Mouse (Mus musculus) frontal cortex, postnatal 36 days (tissue): ENCODE data around the gene Clcn1.
A peak's percentile ranks its signal among the peaks of the same experiment; 100 is the strongest.

Experiments used
- DNase-seq, 2 experiments: peaks; one replicate each; pipeline ENCODE4 v3.0.0; 2022; ENCODE audit warnings: low spot score in 2 of 2

Clcn1 gene

DNA sequence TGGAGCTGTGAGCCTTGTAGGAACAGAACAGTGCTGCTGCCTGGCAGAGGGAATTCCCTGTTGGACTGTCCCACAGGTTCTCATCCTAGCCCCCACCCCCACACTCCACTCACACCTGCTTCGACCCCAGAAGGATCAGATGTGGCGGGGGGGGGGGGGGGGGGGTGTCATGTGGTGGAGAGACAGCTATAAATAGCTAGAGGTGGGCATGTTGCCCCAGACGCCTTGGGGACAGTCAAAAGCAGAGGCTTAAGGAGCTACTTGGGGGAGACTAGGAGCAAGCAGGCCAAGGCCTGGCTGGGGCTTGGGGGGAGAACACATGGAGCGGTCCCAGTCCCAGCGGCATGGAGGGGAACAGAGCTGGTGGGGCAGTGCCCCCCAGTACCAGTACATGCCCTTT is at the start of gene Clcn1:
Clcn1 (plus strand) TSS at position 238 of the 400 bp plus-strand sequence.
- no peak for DNase-seq

- DNase-seq, result peak; percentile 36 to 69
Measured at GRCm38 (mm10) chr6:42237276-42237805, 49.1 kb upstream of the Clcn1 start.

- no peak for DNase-seq
Measured at GRCm38 (mm10) chr6:42241311-42242045, 45.0 kb upstream of the Clcn1 start.

DNA sequence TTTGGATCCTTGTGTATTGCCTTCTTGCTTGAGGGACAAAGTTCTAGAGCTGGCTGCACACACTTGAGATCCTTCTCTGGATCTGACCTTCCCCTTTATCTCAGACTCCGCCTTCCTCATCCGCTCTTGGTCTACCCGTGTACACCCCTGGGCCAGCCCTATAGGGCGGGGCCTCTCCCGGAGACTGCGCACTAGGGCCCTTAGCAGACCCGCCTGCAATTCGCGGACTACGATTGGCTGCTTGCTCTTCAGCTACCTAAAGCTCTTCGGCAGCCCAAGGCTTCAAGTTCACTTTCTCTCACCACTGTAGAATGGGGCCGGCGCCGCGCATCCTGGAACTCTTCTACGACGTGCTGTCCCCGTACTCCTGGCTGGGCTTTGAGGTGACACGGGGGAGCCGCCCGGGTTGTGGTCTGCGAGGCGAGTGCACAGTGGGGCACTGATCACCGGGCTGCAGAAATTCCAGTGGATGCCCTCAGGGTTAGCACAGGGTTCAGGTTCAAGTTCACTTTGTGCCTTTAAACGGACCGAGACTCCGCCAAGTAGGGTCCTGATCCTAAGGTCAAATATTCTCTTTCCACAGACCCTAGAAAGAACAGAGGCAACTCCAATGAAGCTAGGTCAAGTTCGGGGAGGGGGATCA is 40.7 kb upstream of the Clcn1 start, which contains the start of gene Gstk1:
Gstk1 (plus strand) TSS at position 225 of the 643 bp plus-strand sequence.
- DNase-seq, result peak; percentile 47 to 65

DNA sequence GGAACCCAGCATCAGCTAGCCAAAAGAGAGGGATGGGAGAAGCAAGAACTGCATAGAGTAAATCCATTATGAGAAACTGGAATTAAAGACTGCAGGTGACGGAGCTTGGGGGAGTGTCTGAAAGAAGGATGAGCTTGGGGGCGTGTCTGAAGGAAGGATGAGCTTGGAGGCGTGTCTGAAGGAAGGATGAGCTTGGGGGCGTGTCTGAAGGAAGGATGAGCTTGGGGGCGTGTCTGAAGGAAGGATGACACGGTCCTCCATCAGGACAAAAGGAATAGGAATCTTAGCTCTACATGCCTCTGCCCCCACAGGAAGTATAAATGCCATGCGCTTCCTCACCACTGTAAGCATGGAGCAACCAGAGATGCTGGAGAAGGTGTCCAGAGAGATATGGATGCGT is 39.3 kb upstream of the Clcn1 start:
- DNase-seq, result no peak

- DNase-seq, result no peak
Measured at GRCm38 (mm10) chr6:42247981-42248380, 38.5 kb upstream of the Clcn1 start.

- no peak for DNase-seq
Measured at GRCm38 (mm10) chr6:42251791-42252190, 34.7 kb upstream of the Clcn1 start.

GRCm38 (mm10) chr6:42253103-42253502 is 33.4 kb upstream of the Clcn1 start:
- no peak for DNase-seq

DNA sequence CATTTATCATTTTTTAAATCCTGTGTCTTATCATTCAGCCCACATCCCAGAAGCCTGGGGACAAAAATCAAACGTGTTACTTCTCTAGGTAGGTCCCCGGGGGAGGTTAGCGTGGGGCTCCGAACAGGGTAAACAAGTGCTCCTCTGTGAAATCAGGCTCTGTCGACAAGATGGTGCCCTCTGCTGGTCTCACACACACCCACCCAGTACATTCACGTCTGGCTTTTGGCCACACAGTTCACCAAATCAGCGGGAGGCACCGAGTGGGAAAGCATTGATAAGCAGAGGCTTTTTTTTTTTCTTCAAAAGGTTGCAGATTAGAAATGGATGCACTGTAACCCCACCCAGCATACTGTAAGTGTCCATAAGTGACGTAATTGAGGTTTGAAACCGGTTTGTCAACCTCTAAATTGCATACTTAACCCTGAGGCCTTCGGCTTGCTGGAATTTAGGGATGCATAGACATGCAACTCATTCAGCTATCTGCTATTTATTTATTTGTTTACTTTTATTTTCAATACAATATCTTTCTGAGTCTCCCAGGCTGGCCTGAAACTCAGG is 29.1 kb upstream of the Clcn1 start:
- peak; percentile 44 to 51 for DNase-seq

- DNase-seq, result no peak
Measured at GRCm38 (mm10) chr6:42260430-42260829, 26.1 kb upstream of the Clcn1 start.

- DNase-seq, result no peak
Measured at GRCm38 (mm10) chr6:42261524-42262170, 24.8 kb upstream of the Clcn1 start, which contains the start of gene Tmem139. Gene Tmem139 (plus strand): TSS chr6:42261970.

- DNase-seq, result peak; percentile 98
Measured at GRCm38 (mm10) chr6:42264626-42265312, 21.7 kb upstream of the Clcn1 start, which contains the start of gene Casp2. Gene Casp2 (plus strand): TSS chr6:42264985.

- DNase-seq, result no peak
Measured at GRCm38 (mm10) chr6:42265391-42266330, 20.8 kb upstream of the Clcn1 start.

DNA sequence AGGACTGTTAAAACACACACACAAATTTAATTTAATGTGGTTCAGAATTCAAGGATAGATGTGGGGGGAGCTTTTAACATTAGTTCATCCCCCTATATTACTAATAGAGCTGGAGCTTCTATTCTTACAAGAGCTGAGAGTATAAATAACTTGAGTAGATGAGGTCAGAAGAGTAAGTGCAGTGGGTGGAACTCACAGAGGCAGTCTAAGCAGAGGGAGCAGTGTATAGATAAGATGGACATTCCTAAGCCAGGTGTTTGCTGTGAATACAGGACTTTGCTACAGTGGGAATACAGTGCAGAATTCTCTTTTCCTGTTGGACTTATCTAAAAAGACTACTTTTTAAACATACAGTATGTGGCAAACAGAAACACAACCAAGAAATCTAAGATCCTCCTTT is 15.7 kb upstream of the Clcn1 start:
- DNase-seq, result no peak

- DNase-seq, result no peak
Measured at GRCm38 (mm10) chr6:42276151-42276550, 10.3 kb upstream of the Clcn1 start.

- no peak for DNase-seq
Measured at GRCm38 (mm10) chr6:42282865-42283528, 3.5 kb upstream of the Clcn1 start.

DNA sequence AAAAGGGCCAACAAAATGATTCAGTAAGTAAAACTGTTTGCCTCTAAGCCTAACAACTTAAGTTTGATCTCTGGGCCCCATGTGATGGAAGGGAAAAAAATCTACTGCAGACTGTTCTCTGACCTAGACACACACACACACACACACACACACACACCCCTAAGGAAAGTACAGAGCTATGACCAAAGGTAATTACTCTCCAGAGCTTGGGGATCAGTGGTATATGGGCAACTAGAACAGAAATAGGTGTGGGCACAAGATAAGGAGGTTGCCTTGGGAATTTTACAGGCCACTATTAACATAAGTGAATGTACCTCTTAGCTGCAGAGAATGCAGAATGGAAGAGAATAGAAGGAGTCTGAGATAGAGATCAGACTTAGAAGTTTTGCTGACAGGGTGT is 1.1 kb downstream of the Clcn1 start:
- no peak for DNase-seq

- no peak for DNase-seq
Measured at GRCm38 (mm10) chr6:42293327-42293726, 6.8 kb downstream of the Clcn1 start.

DNA sequence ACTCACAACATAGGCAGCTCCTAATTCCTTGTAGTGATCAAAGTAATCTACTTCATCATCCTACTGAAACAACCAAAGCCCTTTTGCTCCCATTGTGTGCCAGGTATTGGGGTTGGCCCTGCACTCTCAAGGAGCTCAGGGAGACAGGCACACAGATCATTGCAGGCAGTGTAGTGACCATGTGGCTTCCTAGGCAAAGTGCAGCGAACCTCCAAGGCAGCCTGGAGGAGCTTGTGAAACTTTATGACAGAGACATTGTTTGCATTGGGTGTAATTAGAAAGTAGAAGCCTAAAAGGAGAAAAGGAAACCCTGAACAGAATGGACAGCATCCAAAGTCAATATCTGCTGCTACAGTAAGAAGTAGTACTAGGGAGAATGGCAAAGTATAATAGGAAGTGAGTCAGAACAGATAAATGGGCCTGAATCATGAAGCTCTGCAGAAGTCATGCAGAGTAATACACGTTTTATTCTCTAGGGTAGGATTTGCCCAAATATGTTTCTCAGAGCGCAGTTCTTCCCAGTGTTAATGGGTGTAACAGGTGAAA is 9.1 kb downstream of the Clcn1 start:
- DNase-seq, result no peak
